ENCODE assay signal across 23 mouse cellular contexts in genomic region chr5:133389896-133390295, GRCm38 (mm10).
A peak's percentile ranks its signal among the peaks of the same experiment; 100 is the strongest.
DNase-seq lines count a peak whose midpoint lies in the region; ATAC-seq and TF ChIP-seq lines count a peak whose summit lies in the region.
"Had no signal": no experiment of that assay in that cellular context is flagged by ENCODE, and none has a peak within 500 bp of the region (broad histone marks: within the 10 kb centered on the region; RNA-seq: fewer than 3 reads in every experiment).

No protein-coding gene starts in this region.

- peaks cover 5% of the 10 kb centered on the region for H3K9me3 ChIP-seq in forebrain, embryonic 12.5 days
- H3K9me3 ChIP-seq in forebrain, embryonic 10.5 days = peaks cover 5% of the 10 kb centered on the region; the same call in 1 of the 2 replicates
- H3K9me3 ChIP-seq in forebrain, embryonic 15.5 days = 0 out of 2 replicates have a peak, but pooled peaks cover 2% of the 10 kb centered on the region
- no peaks in the 10 kb centered on the region for H3K9me3 ChIP-seq in forebrain, embryonic 16.5 days (ENCODE audit: control insufficient read depth, low read length)

- H3K9ac ChIP-seq in forebrain, embryonic 12.5 days = no peak overlapping the region
- H3K9ac ChIP-seq in forebrain, embryonic 15.5 days (replicated peaks) = no peak overlapping the region
- H3K9ac ChIP-seq in forebrain, embryonic 16.5 days (replicated peaks; ENCODE audit: low read depth, low read length) = no peak overlapping the region
- H3K9ac ChIP-seq: embryonic facial prominence, embryonic 12.5 days; forebrain, postnatal 0 days had no signal

- H3K27me3 ChIP-seq in forebrain, embryonic 12.5 days = no peaks in the 10 kb centered on the region
- no peaks in the 10 kb centered on the region for H3K27me3 ChIP-seq in forebrain, embryonic 10.5 days (ENCODE audit: poor library complexity, severe bottlenecking)
- H3K27me3 ChIP-seq in forebrain, embryonic 15.5 days = no peaks in the 10 kb centered on the region
- H3K27me3 ChIP-seq in forebrain, embryonic 16.5 days (replicated peaks; ENCODE audit: control insufficient read depth, insufficient read depth, low read length) = no peaks in the 10 kb centered on the region
- H3K27me3 ChIP-seq: CH12.LX; embryonic facial prominence, embryonic 12.5 days; Patski had no signal

- WGBS in forebrain, embryonic 12.5 days = 86% methylated on average over 4 of the region's 4 CpGs
- 88% methylated on average over 4 of the region's 4 CpGs for WGBS in forebrain, embryonic 10.5 days
- 73% methylated on average over 4 of the region's 4 CpGs for WGBS in forebrain, embryonic 15.5 days
- 65% methylated on average over 4 of the region's 4 CpGs for WGBS in forebrain, embryonic 16.5 days

- no peak overlapping the region for H3K4me3 ChIP-seq in forebrain, embryonic 12.5 days (replicated peaks)
- H3K4me3 ChIP-seq in forebrain, embryonic 10.5 days = no peak overlapping the region
- H3K4me3 ChIP-seq in forebrain, embryonic 15.5 days = no peak overlapping the region
- no peak overlapping the region for H3K4me3 ChIP-seq in forebrain, embryonic 16.5 days (replicated peaks; ENCODE audit: low read length)
- no peak overlapping the region for H3K4me3 ChIP-seq in layer of hippocampus, adult 2 months
- H3K4me3 ChIP-seq: embryonic facial prominence, embryonic 10.5 days; embryonic facial prominence, embryonic 12.5 days had no signal

- no peak for ATAC-seq in forebrain, embryonic 12.5 days (ENCODE audit: low FRiP score)
- ATAC-seq in forebrain, embryonic 15.5 days (replicated peaks) = no peak
- ATAC-seq in forebrain, embryonic 16.5 days = no peak
- ATAC-seq: activated CD4-positive, CD25-positive, alpha-beta regulatory T cell, adult 4 months; CD4-positive, CD25-positive, alpha-beta regulatory T cell, adult 4 months; Patski had no signal

- TF ChIP-seq CTCF in layer of hippocampus, adult 2 months (conservative IDR thresholded peaks at IDR 0.05) = no peak

- peaks cover 11% of the 10 kb centered on the region for H3K4me1 ChIP-seq in forebrain, embryonic 12.5 days
- H3K4me1 ChIP-seq in forebrain, embryonic 10.5 days = peaks cover 12% of the 10 kb centered on the region; the same call in 1 of the 2 replicates
- peaks cover 25% of the 10 kb centered on the region for H3K4me1 ChIP-seq in forebrain, embryonic 15.5 days
- H3K4me1 ChIP-seq in forebrain, embryonic 16.5 days (replicated peaks; ENCODE audit: control insufficient read depth, insufficient read depth, low read length) = peaks cover 22% of the 10 kb centered on the region
- H3K4me1 ChIP-seq: embryonic facial prominence, embryonic 12.5 days had no signal

- 0 out of 2 replicates have a peak overlapping the region, but pooled peaks have one; percentile 16 for H3K27ac ChIP-seq in forebrain, embryonic 12.5 days
- no peak overlapping the region for H3K27ac ChIP-seq in forebrain, embryonic 10.5 days
- H3K27ac ChIP-seq in forebrain, embryonic 15.5 days (replicated peaks) = peak overlapping the region; percentile 55
- no peak overlapping the region for H3K27ac ChIP-seq in forebrain, embryonic 16.5 days (ENCODE audit: low read length)
- H3K27ac ChIP-seq in layer of hippocampus, adult 2 months = peak overlapping the region; percentile 75
- H3K27ac ChIP-seq: embryonic facial prominence, embryonic 10.5 days; embryonic facial prominence, embryonic 12.5 days had no signal

- DNase-seq in forebrain, embryonic 10.5 days (ENCODE audit: extremely low spot score, low spot score) = no peak
- peak; percentile 8 to 29 for DNase-seq in layer of hippocampus, adult 2 months (ENCODE audit: low spot score in 2 of 2)
- DNase-seq in layer of hippocampus, postnatal 36 days = no peak
- DNase-seq: adrenal gland, adult 8-10 months; adrenal gland, postnatal 14 days; adrenal gland, postnatal 36 days; B cell, adult 2 months; cerebellum, adult 11-12 months; cerebellum, adult 2 months; cerebellum, adult 9-10 months; cerebellum, postnatal 10 days; cerebellum, postnatal 25 days had no signal

- no peak overlapping the region for H3K4me2 ChIP-seq in forebrain, embryonic 12.5 days
- H3K4me2 ChIP-seq in forebrain, embryonic 15.5 days (replicated peaks) = no peak overlapping the region
- no peak overlapping the region for H3K4me2 ChIP-seq in forebrain, embryonic 16.5 days (ENCODE audit: low read length)
- H3K4me2 ChIP-seq: embryonic facial prominence, embryonic 12.5 days had no signal

- H3K36me3 ChIP-seq in forebrain, embryonic 12.5 days (replicated peaks) = no peaks in the 10 kb centered on the region
- H3K36me3 ChIP-seq in forebrain, embryonic 10.5 days (replicated peaks) = no peaks in the 10 kb centered on the region
- H3K36me3 ChIP-seq in forebrain, embryonic 15.5 days = no peaks in the 10 kb centered on the region
- no peaks in the 10 kb centered on the region for H3K36me3 ChIP-seq in forebrain, embryonic 16.5 days (ENCODE audit: control insufficient read depth, insufficient read depth)
- H3K36me3 ChIP-seq: embryonic facial prominence, embryonic 10.5 days; embryonic facial prominence, embryonic 12.5 days; G1E had no signal

Comparison
In these comparisons a context has a peak if more than half of its experiments do, and no peak if none do; other contexts are left out.
1. H3K27ac ChIP-seq: peak in forebrain, embryonic 12.5 days (single experiment), forebrain, embryonic 15.5 days (single experiment) and layer of hippocampus, adult 2 months (single experiment); none in forebrain, embryonic 10.5 days (single experiment) and forebrain, embryonic 16.5 days (single experiment).
2. DNase-seq: peak in layer of hippocampus, adult 2 months (2 of 2); none in forebrain, embryonic 10.5 days (single experiment) and layer of hippocampus, postnatal 36 days (0 of 2).